Mouse (Mus musculus): Measurements from ENCODE around the gene Cts3. TPM values are rescaled to one million over a fixed set of nuclear protein-coding genes. Genes with fewer than 3 reads are reported as not detected.
"Not testable (repeated sequence)": the region's sequence is repeated elsewhere in the genome, so short reads cannot be mapped to it uniquely, and the experiment has no call there.

The Cts3 gene
- polyA plus RNA-seq (2012; rRNA removed): not detected in 2 replicates

DNA sequence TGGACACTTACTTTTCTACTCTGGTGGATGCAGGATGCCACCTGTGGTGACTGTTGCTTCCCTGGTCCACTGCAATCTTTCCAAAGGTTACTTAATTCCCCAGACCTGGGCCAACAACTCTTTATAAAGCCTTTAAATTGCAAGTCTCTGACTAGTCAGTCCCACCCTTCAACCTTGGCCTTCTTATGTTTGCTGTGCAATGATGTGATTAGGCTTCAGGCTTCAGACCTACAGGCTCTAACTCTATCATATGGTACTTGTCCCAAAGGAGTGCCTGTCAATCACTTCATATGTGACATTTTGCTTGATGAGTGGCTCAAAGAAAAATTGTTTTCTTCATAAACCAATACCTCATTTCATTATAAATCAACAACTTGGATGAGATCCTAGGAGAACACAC lies at the start of gene Cts3:
Gene Cts3 (minus strand): TSS at position 101 of the 400 bp plus-strand sequence.
- TF ChIP-seq POLR2A (IDR thresholded peaks at IDR 0.05; ENCODE audit: low read depth, low read length) (no peak), CTCF (IDR thresholded peaks at IDR 0.05; ENCODE audit: extremely low read depth, insufficient read length, insufficient replicate concordance, low read depth, low read length) (no peak)
- no peaks in the 10 kb centered on the region for H3K4me1 ChIP-seq (ENCODE audit: control insufficient read depth, insufficient read depth, insufficient read length, low read length)
- H3K36me3 ChIP-seq (ENCODE audit: control insufficient read depth, insufficient read depth, low read length): no peaks in the 10 kb centered on the region
- H3K27ac ChIP-seq (ENCODE audit: insufficient read depth, low read depth, low read length): no peak within 1 kb of the TSS
- no peak within 1 kb of the TSS for H3K4me3 ChIP-seq (ENCODE audit: low read depth, low read length)
- H3K27me3 ChIP-seq (ENCODE audit: control insufficient read depth, insufficient read depth, low read length): no peaks in the 10 kb centered on the region

DNA sequence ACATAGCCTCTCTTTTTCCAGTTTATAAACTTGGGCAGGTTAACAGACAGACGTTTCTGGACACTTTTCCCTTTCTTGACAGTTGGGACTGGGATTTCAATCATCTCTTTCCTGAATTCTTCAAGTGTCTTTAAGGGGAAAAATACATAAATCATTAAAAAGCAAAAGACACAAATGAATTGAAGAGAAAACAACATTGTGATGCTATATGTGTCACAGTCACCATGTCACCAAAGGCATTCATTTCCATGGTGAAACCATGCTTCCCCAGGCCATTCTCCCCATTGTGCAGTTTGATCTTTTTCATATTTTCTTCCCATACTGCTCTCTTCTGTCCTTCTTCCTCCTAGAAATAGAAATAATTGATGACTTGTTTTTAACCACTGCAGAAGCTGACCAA lies 1.9 kb downstream of the Cts3 start, which contains the start of gene Gm49352:
Gene Gm49352 (minus strand): TSS at position 101 of the 400 bp plus-strand sequence.
- 48% methylated on average over 1 of the region's 1 CpGs for WGBS
- not testable (repeated sequence) for H3K4me1 ChIP-seq (ENCODE audit: control insufficient read depth, insufficient read depth, insufficient read length, low read length); H3K36me3 ChIP-seq (ENCODE audit: control insufficient read depth, insufficient read depth, low read length); H3K27ac ChIP-seq (ENCODE audit: insufficient read depth, low read depth, low read length); H3K4me3 ChIP-seq (ENCODE audit: low read depth, low read length); H3K27me3 ChIP-seq (ENCODE audit: control insufficient read depth, insufficient read depth, low read length)

DNA sequence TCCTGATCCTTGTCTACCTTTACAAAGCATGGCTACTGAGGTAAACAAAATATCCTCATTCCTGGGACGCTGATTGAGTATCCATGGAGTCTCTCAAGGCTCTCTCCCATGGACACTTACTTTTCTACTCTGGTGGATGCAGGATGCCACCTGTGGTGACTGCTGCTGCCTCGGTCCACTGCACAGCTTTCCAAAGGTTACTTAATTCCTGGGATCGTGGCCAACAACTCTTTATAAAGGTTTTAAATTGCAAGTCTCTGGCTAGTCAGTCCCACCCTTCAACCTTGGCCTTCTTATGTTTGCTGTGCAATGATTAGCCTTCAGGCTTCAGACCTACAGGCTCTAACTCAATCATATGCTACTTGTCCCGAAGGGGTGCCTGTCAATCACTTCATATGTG lies 28.3 kb downstream of the Cts3 start, which contains the start of gene Ctsm:
Gene Ctsm (minus strand): TSS at position 209 of the 400 bp plus-strand sequence.
- WGBS: 63% methylated on average over 4 of the region's 4 CpGs
- H3K4me1 ChIP-seq (ENCODE audit: control insufficient read depth, insufficient read depth, insufficient read length, low read length): no peaks in the 10 kb centered on the region
- H3K4me3 ChIP-seq (ENCODE audit: low read depth, low read length): no peak within 1 kb of the TSS

More for the DNA sequence above, 28.3 kb downstream of the Cts3 start, which contains the start of gene Ctsm:
- no peaks in the 10 kb centered on the region for H3K27me3 ChIP-seq (ENCODE audit: control insufficient read depth, insufficient read depth, low read length)
- no peak within 1 kb of the TSS for H3K27ac ChIP-seq (ENCODE audit: insufficient read depth, low read depth, low read length)
- TF ChIP-seq CTCF (IDR thresholded peaks at IDR 0.05; ENCODE audit: extremely low read depth, insufficient read length, insufficient replicate concordance, low read depth, low read length): no peak
- no peak for TF ChIP-seq POLR2A (IDR thresholded peaks at IDR 0.05; ENCODE audit: low read depth, low read length)
- no peaks in the 10 kb centered on the region for H3K36me3 ChIP-seq (ENCODE audit: control insufficient read depth, insufficient read depth, low read length)

Other genes starting within 250 kb of the Cts3 start
- not detected in 2 replicates for gene Cts7, start 211.9 kb downstream of the Cts3 start, polyA plus RNA-seq (2012; rRNA removed)
- not detected in 2 replicates for gene Ctsm, start 28.3 kb downstream of the Cts3 start, polyA plus RNA-seq (2012; rRNA removed)
- not detected in 2 replicates for gene Gm49352, start 2.0 kb downstream of the Cts3 start, polyA plus RNA-seq (2012; rRNA removed)

Data from small intestine, adult 2 months (tissue).